Mouse (Mus musculus): ENCODE data around the gene Naaa.

- no peak for TF ChIP-seq POLR2A (IDR thresholded peaks at IDR 0.05; ENCODE audit: low read depth, low read length)
- TF ChIP-seq CTCF (conservative IDR thresholded peaks at IDR 0.05 in 1 of 2, IDR thresholded peaks at IDR 0.05 in 1 of 2; ENCODE audit: low read depth in 2 of 2, low read length in 2 of 2): no peak
- TF ChIP-seq GABPA (IDR thresholded peaks at IDR 0.05; ENCODE audit: insufficient replicate concordance, low read depth, low read length): no peak
- TF ChIP-seq RAD21 (IDR thresholded peaks at IDR 0.05; ENCODE audit: low read depth, low read length): no peak
- TF ChIP-seq ELF1 (IDR thresholded peaks at IDR 0.05; ENCODE audit: low read depth, low read length): no peak
- TF ChIP-seq MAFK (IDR thresholded peaks at IDR 0.05; ENCODE audit: insufficient replicate concordance, low read length): no peak
Observed at GRCm38 (mm10) chr5:92229514-92229913, 48.5 kb downstream of the Naaa start.

Measured in CH12.LX (cell line).